Mouse (Mus musculus) megakaryocyte, embryonic 14.5 days (primary cell): ENCODE results near the gene Orm1.

Source experiments
- FLI1 ChIP-seq: IDR thresholded peaks from 2 replicates; pipeline ENCODE4 v1.6.1; 2012; ENCODE audit warnings: low read length, inconsistent platforms, mixed read lengths
- GATA1 ChIP-seq: IDR thresholded peaks from 3 replicates; pipeline ENCODE4 v1.6.1; 2012; ENCODE audit warnings: mixed read lengths, low read length, inconsistent platforms, borderline replicate concordance

DNA sequence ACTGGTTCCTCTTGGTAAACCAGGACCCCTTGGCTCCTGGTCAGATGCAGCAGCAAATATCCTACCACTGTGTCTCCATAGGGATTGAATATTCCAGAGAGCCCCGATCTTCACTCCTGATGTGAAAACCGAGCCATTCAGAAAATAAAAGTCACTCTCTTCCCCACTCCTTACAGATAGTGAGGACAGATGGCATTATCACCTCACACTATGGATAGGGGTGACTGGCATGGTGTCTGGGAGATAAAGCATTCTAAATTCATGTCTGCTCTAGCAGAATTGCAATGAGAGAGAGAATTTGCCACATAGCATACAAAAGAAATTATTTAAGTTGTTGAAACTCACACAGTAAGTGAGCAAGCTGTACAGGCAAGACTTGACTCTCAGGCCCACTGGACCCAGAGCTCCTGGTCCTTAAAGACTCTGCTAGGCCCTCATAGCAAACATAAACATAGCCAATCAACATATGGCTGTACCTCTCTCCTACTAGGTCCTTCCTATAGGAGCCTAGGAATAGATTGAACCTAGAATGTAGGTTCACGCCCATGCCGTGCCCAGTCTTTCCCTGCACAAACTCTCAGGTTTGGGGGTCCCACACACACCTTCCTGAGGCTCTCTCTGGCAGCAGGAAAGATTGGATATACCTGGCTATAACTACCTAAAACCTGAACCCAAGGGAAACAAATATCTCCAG, 38.5 kb downstream of the Orm1 start:
- TF ChIP-seq GATA1, result no peak
- TF ChIP-seq FLI1, result no peak
